Mouse (Mus musculus) stomach, postnatal 0 days (tissue): ENCODE results near the gene Dclk2. TPM values are rescaled to one million over a fixed set of nuclear protein-coding genes. Genes with fewer than 3 reads are reported as not detected.

ENCODE experiments used
- ATAC-seq: fragments of 200-750 bp; cut with Nextera tagmentation; 2 replicates; pipeline ENCODE4 v1.8.0; 2017; ENCODE audit not compliant: low FRiP score, low TSS enrichment
- DNase-seq: peaks from one replicate; pipeline ENCODE4 v3.0.0-alpha.2; 2016; ENCODE audit warnings: low spot score
- H3K27ac ChIP-seq: fragments of 300-500 bp; sonication (generic); replicated peaks from 2 replicates; pipeline ENCODE4 v1.5.1; 2014; ENCODE audit warnings: mild to moderate bottlenecking, control low read depth
- H3K27me3 ChIP-seq: fragments of 300-500 bp; sonication (generic); 2 replicates; pipeline ENCODE4 v1.6.1; 2014; ENCODE audit warnings: low read length; ENCODE audit not compliant: control insufficient read depth, insufficient read depth
- H3K36me3 ChIP-seq: fragments of 300-500 bp; sonication (generic); 2 replicates; pipeline ENCODE4 v1.6.1; 2014; ENCODE audit warnings: low read length, mixed read lengths; ENCODE audit not compliant: control insufficient read depth, insufficient read depth
- H3K4me1 ChIP-seq: fragments of 300-500 bp; sonication (generic); replicated peaks from 2 replicates; pipeline ENCODE4 v1.6.1; 2014; ENCODE audit warnings: antibody characterized with exemption; ENCODE audit not compliant: control insufficient read depth, insufficient read depth
- H3K4me2 ChIP-seq: fragments of 300-500 bp; sonication (generic); replicated peaks from 2 replicates; pipeline ENCODE4 v1.6.1; 2014; ENCODE audit warnings: low read depth, mild to moderate bottlenecking, control low read depth, moderate library complexity
- H3K4me3 ChIP-seq: fragments of 300-500 bp; sonication (generic); 2 replicates; pipeline ENCODE4 v1.5.1; 2014; ENCODE audit warnings: low read depth, low read length, control low read depth
- H3K9ac ChIP-seq: fragments of 300-500 bp; sonication (generic); 2 replicates; pipeline ENCODE4 v1.6.1; 2014; ENCODE audit warnings: mild to moderate bottlenecking, low read length, control low read depth, mixed read lengths
- H3K9me3 ChIP-seq: fragments of 300-500 bp; sonication (generic); 2 replicates; pipeline ENCODE4 v1.6.1; 2016; ENCODE audit warnings: low read length; ENCODE audit not compliant: control insufficient read depth
- CTCF ChIP-seq: IDR thresholded peaks from 2 replicates; pipeline ENCODE4 v1.5.1; 2016; ENCODE audit warnings: antibody characterized with exemption, low read depth, mild to moderate bottlenecking, moderate library complexity
- EP300 ChIP-seq: optimal IDR thresholded peaks from 2 replicates; pipeline ENCODE3; 2016; ENCODE audit warnings: antibody characterized with exemption
- WGBS: fragments of 180-500 bp; shearing (Covaris S2); extraction: QIAGEN DNeasy Blood & Tissue Kit; methylation state at CpG from one replicate; pipeline ENCODE4 v1.1.7; 2014; 5-methylcytosine and 5-hydroxymethylcytosine counted together
- polyA plus RNA-seq: library from polyadenylated mRNA; unstranded; fragments of >200 nt; fragmentation: Nextera tagmentation; extraction: Ambion mirVana; gene quantifications from 2 replicates; pipeline ENCODE4 v1.2.1, GENCODE M21; 2015

The Dclk2 gene
- polyA plus RNA-seq, 1 experiment from 2014 or later: 2.3 TPM

DNA sequence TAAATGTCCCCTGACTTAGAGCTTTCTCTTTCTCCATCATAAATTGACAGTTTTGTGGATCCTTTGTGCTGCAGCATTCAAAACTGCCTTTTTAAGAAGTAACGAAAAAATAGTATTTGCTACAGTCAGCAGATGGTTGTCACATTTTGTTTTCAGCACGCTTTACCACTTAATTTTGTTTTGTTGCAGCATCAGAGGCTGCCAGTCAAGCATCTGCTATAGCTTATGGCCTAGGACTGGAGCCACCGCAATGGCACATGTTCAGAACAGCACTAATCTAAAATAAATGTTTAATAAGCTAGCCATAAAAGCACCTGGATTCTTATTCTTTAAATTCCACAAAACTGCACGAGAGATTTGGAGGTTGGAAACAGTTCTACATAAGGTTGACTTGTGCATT lies 175.3 kb downstream of the Dclk2 start:
- H3K4me3 ChIP-seq: no peak overlapping the region
- no peaks in the 10 kb centered on the region for H3K36me3 ChIP-seq
- H3K4me2 ChIP-seq: no peak overlapping the region
- no peak overlapping the region for H3K9ac ChIP-seq
- no peaks in the 10 kb centered on the region for H3K9me3 ChIP-seq
- H3K27me3 ChIP-seq: no peaks in the 10 kb centered on the region
- TF ChIP-seq EP300 (no peak), CTCF (no peak)
- DNase-seq (no peak), ATAC-seq (no peak)
- no peaks in the 10 kb centered on the region for H3K4me1 ChIP-seq
- no peak overlapping the region for H3K27ac ChIP-seq
- WGBS: 77% methylated on average over 4 of the region's 4 CpGs

DNA sequence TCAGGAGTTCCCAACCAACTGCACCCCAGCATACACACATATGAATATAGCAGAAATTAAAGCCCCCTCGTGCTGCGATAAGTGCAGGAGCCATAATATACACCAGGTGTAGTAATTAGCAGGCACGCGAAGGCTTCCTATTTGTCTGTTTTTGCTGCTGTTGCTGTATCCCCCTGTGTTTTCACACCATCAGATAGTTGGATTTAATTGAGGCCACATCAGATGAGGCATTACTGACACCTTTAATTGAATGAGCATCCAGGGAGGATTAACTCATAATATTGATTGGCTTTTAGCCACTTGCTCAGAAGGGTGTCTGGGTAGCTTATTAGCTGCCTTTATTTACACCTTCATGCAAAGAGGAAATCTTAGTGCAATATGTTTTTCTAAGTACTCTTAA lies 180.9 kb downstream of the Dclk2 start:
- H3K36me3 ChIP-seq: no peaks in the 10 kb centered on the region
- H3K9ac ChIP-seq: no peak overlapping the region
- H3K4me3 ChIP-seq: no peak overlapping the region
- H3K4me1 ChIP-seq: no peaks in the 10 kb centered on the region
- TF ChIP-seq CTCF: no peak
- TF ChIP-seq EP300: no peak
- ATAC-seq (no peak), DNase-seq (no peak)
- H3K9me3 ChIP-seq: no peaks in the 10 kb centered on the region
- WGBS: 93% methylated on average over 4 of the region's 4 CpGs
- H3K27ac ChIP-seq: no peak overlapping the region
- no peak overlapping the region for H3K4me2 ChIP-seq
- H3K27me3 ChIP-seq: no peaks in the 10 kb centered on the region

DNA sequence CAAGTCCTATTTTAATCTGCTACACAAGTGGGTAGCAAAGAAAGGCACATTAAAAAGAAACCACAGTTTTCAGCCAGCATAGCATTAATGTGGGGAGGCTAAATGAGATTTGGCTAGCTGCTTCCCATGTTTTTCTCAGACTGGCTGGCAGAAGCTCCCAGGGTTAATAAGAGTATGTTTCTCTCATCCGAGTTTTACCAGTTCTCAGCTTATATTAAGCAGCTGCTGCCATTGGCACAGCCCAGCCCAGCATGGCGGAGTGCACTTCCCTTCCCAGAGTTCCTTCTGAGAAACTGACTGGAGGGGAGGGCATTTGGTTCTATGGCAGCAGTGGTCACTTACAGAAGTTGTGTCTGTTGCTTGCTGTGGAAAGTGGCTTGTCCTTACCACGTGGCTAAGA lies 181.8 kb downstream of the Dclk2 start:
- Histone ChIP-seq H3K36me3 (no peaks in the 10 kb centered on the region), H3K9ac (no peak overlapping the region), H3K27me3 (no peaks in the 10 kb centered on the region), H3K4me3 (no peak overlapping the region), H3K9me3 (no peaks in the 10 kb centered on the region), H3K4me1 (no peaks in the 10 kb centered on the region), H3K27ac (no peak overlapping the region), H3K4me2 (no peak overlapping the region)
- ATAC-seq: no peak
- WGBS: 71% methylated on average over 3 of the region's 3 CpGs
- no peak for DNase-seq
- TF ChIP-seq EP300 (no peak), CTCF (no peak)

Other genes with a start within 250 kb of the Dclk2 start
- 10.7 and 12.1 TPM in 2 replicates for gene Cd1d1, start 78.6 kb upstream of the Dclk2 start, polyA plus RNA-seq